Mouse (Mus musculus): Measurements from ENCODE around the gene Aldh18a1.
"Not testable (repeated sequence)": the region's sequence is repeated elsewhere in the genome, so short reads cannot be mapped to it uniquely, and the experiment has no call there.

The Aldh18a1 gene

GRCm38 (mm10) chr19:40588293-40588654 lies at the start of gene Aldh18a1:
Gene Aldh18a1, minus strand, starts transcription at chr19:40588463.
- in situ Hi-C loops (cut with MboI; ENCODE audit: low sequenced_read_pairs), result no loop called here

- in situ Hi-C loops (cut with MboI; ENCODE audit: low sequenced_read_pairs), result no loop called here
These were observed 49.3 kb upstream of the Aldh18a1 start for GRCm38 (mm10) chr19:40637601-40638000.

GRCm38 (mm10) chr19:40637091-40637490 lies 48.8 kb upstream of the Aldh18a1 start:
- in situ Hi-C loops (cut with MboI; ENCODE audit: low sequenced_read_pairs), result no loop called here

GRCm38 (mm10) chr19:40633144-40633543 lies 44.9 kb upstream of the Aldh18a1 start:
- in situ Hi-C loops (cut with MboI; ENCODE audit: low sequenced_read_pairs), result no loop called here

- in situ Hi-C loops (cut with MboI; ENCODE audit: low sequenced_read_pairs), result no loop called here
These were observed 44.4 kb upstream of the Aldh18a1 start for GRCm38 (mm10) chr19:40632668-40633067.

GRCm38 (mm10) chr19:40632193-40632592 lies 43.9 kb upstream of the Aldh18a1 start:
- in situ Hi-C loops (cut with MboI; ENCODE audit: low sequenced_read_pairs), result no loop called here

GRCm38 (mm10) chr19:40630606-40631005 lies 42.3 kb upstream of the Aldh18a1 start:
- in situ Hi-C loops (cut with MboI; ENCODE audit: low sequenced_read_pairs), result no loop called here

- in situ Hi-C loops (cut with MboI; ENCODE audit: low sequenced_read_pairs), result no loop called here
These were observed 41.8 kb upstream of the Aldh18a1 start for GRCm38 (mm10) chr19:40630096-40630495.

GRCm38 (mm10) chr19:40628950-40629349 lies 40.7 kb upstream of the Aldh18a1 start:
- in situ Hi-C loops (cut with MboI; ENCODE audit: low sequenced_read_pairs), result no loop called here

- in situ Hi-C loops (cut with MboI; ENCODE audit: low sequenced_read_pairs), result no loop called here
These were observed 37.7 kb upstream of the Aldh18a1 start for GRCm38 (mm10) chr19:40625935-40626334.

- in situ Hi-C loops (cut with MboI; ENCODE audit: low sequenced_read_pairs), result not testable (repeated sequence)
These were observed 33.4 kb upstream of the Aldh18a1 start for GRCm38 (mm10) chr19:40621616-40622015.

GRCm38 (mm10) chr19:40616021-40616420 lies 27.8 kb upstream of the Aldh18a1 start:
- in situ Hi-C loops (cut with MboI; ENCODE audit: low sequenced_read_pairs), result no loop called here

- in situ Hi-C loops (cut with MboI; ENCODE audit: low sequenced_read_pairs), result loop anchor here (5.0 kb wide), 1 partner anchor 107 kb away; no protein-coding TSS in a partner anchor
These were observed 26.5 kb upstream of the Aldh18a1 start for GRCm38 (mm10) chr19:40614811-40615210.

GRCm38 (mm10) chr19:40611830-40612506 lies 23.7 kb upstream of the Aldh18a1 start, which contains the start of the genes Tctn3 and Entpd1:
Gene Tctn3, minus strand, starts transcription at chr19:40612233.
Gene Entpd1, plus strand, starts transcription at chr19:40612366.
- in situ Hi-C loops (cut with MboI; ENCODE audit: low sequenced_read_pairs), result loop anchor here (5.0 kb wide), 1 partner anchor 110 kb away; no protein-coding TSS in a partner anchor

GRCm38 (mm10) chr19:40607676-40608075 lies 19.4 kb upstream of the Aldh18a1 start:
- in situ Hi-C loops (cut with MboI; ENCODE audit: low sequenced_read_pairs), result no loop called here

GRCm38 (mm10) chr19:40605189-40605588 lies 16.9 kb upstream of the Aldh18a1 start:
- in situ Hi-C loops (cut with MboI; ENCODE audit: low sequenced_read_pairs), result no loop called here

- in situ Hi-C loops (cut with MboI; ENCODE audit: low sequenced_read_pairs), result no loop called here
These were observed 13.6 kb upstream of the Aldh18a1 start for GRCm38 (mm10) chr19:40601870-40602269.

- in situ Hi-C loops (cut with MboI; ENCODE audit: low sequenced_read_pairs), result not testable (repeated sequence)
These were observed 12.6 kb upstream of the Aldh18a1 start for GRCm38 (mm10) chr19:40600846-40601245.

GRCm38 (mm10) chr19:40595831-40596230 lies 7.6 kb upstream of the Aldh18a1 start:
- in situ Hi-C loops (cut with MboI; ENCODE audit: low sequenced_read_pairs), result no loop called here

- in situ Hi-C loops (cut with MboI; ENCODE audit: low sequenced_read_pairs), result no loop called here
These were observed 7.0 kb upstream of the Aldh18a1 start for GRCm38 (mm10) chr19:40595231-40595630.

GRCm38 (mm10) chr19:40589530-40589880 lies 1.2 kb upstream of the Aldh18a1 start:
- in situ Hi-C loops (cut with MboI; ENCODE audit: low sequenced_read_pairs), result no loop called here

- in situ Hi-C loops (cut with MboI; ENCODE audit: low sequenced_read_pairs), result no loop called here
These were observed 725 bp upstream of the Aldh18a1 start for GRCm38 (mm10) chr19:40588847-40589529.

Data from CH12F3 (cell line).